Mouse (Mus musculus) cerebellum, adult (tissue): ENCODE data around the gene Lrrk1.

Experiments used
- ATAC-seq: cut with Nextera tagmentation; 2 replicates; pipeline ENCODE4 v1.9.2; 2017; ENCODE audit warnings: mild to moderate bottlenecking, moderate library complexity, mixed read lengths; ENCODE audit not compliant: insufficient number of reproducible peaks, low FRiP score, low TSS enrichment

Gene Lrrk1

DNA sequence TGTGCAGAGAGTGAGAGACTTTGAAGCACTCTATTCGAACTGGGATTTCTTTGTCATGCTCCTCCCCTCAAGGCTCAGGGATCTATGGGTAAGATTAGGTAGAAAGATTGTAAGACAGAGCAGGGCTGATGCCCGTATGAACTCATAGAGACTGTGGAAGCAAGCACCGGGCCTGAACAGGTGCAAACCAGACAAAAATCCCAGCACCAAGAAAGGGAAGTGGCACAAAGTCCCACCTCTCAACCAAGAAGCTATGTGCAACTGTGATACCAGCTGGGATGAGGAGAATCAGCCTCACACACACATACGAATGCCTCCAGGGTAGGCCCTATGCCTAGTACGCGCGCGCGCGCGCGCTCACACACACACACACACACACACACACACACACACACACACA lies 2.3 kb downstream of the Lrrk1 start:
- ATAC-seq: no peak

DNA sequence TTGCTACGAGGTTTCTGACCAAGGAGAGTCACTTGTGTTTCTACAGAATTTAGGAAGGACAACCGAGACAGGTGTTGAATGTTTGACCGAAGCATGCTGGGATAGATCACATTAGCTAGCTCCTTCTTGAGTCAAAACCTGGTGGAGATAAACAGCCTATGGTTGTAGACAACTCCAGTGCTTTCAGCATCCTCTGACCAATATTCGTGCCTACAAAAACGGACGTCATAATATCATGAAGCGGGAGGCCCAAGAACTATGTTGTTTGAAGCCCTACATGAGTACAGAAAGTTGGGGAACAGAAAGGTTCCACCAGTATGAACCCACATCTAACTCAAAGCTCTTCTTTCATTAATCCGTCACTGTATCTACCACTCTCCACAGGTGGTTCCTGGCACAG lies 3.3 kb downstream of the Lrrk1 start:
- ATAC-seq: no peak

DNA sequence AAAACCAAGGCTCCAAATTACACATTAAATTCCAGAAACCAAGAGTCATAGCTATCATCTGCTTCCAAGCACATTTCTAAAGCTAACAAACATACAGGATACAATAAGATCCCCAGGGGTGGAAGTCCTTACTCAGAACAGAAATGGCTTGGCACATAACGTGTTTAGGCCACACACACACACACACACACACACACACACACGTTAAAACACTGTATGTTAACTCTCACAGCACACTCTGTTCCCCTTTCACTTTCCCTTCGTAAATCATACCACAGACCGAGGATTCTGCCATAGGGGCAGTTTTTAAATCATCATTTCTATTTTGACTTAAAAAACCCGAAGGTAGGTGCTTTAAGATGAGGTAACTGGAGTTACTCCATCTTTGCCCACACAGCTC lies 3.9 kb downstream of the Lrrk1 start:
- ATAC-seq: no peak

DNA sequence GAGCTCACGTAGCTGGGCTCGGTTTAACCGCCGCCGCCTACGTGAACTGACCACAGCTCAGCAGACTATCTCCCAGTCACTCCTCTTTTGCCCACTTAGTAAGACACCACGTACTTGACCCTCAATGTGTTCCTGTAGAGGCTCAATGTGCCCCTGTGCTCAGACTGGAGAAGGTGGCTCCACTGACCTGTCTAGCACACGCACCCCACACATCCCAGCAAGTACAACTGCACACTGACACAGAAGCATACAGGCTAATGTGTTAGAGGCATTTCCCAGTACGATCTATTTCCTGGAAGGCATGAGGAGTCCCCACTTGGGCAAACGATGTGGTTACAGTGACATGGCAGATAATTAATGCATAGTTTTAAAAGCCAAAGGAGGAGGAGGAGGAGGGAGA lies 11.6 kb downstream of the Lrrk1 start:
- ATAC-seq: no peak

DNA sequence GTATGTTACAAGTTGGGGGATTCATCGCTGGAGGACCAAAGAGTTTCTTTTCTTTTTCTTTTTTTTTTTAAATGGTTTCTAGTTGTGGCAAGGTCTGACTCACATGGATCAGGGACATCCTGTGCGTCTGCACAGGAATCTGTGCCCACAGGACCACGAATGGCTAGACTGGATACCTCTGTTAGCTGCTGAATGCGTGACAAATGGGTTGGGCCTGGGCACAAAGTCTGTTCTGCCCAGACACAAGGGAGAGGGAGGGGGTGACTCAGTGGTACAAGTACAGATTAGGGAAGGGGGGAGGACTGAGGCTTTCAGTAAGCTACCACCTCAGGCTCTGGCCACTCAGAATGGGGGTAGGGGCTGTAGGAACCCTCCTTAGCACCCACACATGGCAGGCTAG lies 12.4 kb downstream of the Lrrk1 start:
- ATAC-seq: no peak

DNA sequence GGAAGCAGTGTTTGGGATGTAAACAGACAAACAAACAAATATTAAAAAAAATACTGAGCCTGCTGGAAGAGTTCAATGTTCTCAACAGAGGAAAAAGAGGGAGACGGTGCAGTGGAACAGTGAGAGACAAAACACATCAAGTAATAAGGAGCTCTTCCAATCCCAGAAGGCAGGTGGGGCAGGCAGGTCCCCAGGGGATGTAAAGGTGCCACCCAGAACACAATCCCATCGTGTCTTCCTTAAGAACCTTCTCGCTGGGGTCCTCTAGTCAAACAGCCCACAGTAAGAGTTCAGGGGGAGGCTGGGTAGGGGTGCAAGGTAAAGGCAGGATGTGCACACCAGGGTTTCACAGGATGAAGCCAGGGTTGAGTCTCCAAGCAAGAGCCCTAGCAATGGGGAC lies 14.8 kb downstream of the Lrrk1 start:
- no peak for ATAC-seq

DNA sequence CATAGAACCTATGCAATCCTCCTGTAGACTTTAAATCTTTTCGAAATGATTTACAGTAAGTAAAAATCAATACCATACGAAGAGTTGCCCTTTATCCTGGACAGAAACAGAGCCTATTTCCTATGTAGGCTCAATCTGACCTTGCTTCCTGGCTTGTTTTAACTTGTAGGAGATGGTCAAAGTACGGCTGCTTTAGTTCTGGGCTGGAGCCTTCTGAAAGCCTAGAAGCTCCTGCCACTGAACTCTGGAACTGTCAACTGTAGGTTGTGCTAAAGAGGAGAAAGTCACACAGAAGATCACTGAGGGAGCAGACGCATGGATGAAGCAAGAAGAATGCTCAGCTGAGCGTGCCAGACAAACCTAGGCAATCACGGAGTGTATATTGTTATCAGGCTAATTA lies 17.2 kb downstream of the Lrrk1 start:
- ATAC-seq: no peak

DNA sequence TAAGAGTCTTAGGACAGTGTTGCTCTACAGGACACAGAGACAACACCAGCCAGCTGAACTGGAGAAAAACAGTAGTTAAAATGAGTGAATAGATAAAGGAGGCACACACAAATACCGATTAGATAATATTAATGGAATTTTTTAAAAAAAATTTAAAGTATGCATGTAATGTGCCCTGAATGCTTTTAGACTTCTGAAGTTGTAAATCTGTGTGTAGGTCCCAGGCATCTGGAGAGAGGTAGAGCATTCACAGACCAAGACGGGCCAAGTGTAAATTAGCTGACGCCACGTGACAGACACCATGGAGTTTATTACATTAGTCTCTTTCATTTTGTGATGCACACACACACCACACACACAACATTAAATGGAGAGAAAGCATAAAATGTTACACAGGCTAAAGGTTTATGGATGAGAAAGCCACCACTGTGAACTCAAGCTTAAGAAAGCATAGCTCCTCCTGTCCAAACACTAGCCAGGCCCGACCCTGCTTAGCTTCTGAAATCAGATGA lies 18.2 kb downstream of the Lrrk1 start:
- ATAC-seq: no peak

DNA sequence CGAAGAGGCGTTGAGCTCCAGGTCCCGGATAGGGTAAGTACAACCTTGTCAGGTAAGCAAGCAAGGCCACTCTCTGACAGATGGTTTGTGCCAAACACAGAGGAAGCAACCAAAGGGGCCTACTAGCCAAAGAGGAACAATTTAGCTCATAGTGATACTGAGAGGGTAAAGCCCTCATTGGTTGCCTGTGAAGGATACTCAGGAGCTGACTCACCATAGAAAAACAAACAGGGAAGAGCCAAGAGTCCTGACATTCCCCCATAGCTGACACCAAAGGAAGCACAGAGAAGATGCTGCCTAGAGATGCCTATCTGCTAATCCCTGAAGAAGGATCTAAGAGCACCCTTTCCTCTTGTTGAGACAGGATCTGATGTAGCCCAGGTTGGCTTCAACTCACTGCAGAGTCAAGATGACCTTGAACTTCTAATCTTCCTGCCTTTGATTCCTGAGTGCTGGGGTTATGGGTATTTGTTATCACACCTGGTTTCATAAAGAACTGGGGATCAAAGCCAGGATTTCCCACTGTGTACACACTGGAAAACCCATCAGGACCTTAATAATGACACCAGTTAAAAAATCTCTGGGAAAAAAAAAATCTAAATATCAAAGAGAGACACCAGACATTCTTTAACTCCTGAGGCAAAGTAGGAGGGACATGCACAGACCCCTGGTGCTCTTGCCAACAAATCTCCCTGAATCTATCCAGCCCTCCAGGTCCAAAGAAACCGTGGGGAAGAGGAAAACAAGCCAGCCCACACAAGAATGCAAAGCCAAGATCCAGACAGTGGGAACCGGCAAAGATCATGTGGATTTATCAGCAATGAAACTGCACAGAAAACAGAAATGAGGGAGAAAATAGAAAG lies 18.8 kb downstream of the Lrrk1 start:
- ATAC-seq: no peak

DNA sequence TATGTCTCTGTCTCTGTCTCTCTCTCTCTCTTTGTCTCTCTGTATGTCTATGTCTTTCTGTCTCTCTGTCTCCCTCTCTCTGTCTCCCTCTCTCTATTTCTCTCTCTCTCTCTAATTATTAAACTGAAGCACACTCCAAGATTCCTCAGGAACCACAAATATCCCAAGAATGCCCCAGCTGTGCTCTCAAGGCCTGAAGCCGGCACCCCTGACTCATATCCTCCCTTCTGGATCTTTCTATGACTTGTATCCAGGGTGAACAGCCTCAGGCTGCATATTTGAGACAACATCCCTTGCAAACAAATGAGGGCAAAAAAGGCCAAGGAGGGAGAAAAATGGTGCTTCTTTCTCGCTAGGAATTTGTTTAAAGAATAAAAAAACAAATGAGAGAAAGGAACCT lies 22.2 kb downstream of the Lrrk1 start, which contains the start of gene Gm10974:
Gm10974 (plus strand) TSS at position 2 of the 400 bp plus-strand sequence.
- ATAC-seq: no peak

DNA sequence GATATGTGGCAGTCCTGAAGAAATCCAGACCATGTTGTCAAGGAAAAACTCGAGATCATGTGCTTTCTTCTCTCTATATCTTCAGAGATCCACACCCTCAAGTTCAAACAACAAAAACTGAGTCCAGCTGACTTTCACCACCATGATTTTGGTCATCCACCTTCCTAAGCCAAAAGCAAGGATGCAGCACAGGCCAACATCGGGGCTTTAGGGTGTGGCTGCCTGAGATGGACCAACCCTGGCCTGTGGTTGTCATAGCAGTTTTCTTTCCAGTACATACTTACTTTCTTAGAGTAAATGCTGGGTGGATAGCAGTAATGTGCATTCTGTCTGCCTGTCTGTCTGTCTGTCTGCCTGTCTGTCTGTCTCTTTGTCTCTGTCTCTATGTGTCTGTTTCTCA lies 22.7 kb downstream of the Lrrk1 start:
- no peak for ATAC-seq

DNA sequence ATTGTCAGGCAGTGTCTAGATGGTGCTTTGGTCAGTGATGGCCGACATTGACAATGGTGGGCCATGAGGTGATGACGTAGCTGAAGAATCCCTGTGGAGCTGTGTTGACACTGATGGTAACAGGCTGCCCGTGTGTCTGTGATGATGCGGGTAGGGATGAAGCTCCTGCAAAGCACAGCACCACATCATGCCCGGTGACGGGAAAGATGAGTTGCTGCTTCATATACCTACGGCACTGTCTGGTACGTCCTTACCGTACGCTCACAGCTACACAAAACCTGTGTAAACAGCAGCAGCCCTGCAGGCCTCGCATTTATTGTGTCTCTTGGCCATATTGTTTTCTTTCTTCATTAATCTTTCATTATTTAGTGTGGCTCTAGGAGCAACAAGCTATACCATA lies 23.7 kb downstream of the Lrrk1 start:
- no peak for ATAC-seq

DNA sequence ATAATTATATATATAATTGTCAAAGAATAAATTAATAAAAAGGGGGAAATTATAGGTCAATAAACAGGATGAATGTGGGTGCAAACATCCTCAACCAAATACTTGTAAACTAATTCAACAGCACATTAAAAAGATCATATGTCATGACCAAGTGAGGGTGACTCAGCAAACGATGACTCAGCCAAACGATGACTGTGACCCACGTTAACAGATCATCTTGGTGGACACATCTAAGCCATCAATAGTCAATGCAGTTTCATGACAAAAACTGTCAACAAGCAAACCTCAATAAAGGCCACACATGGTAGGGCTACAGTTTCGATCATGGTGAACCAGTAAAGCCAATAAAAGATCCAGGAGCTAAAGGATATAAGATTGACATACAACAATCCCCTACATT lies 29.1 kb downstream of the Lrrk1 start:
- ATAC-seq: no peak

DNA sequence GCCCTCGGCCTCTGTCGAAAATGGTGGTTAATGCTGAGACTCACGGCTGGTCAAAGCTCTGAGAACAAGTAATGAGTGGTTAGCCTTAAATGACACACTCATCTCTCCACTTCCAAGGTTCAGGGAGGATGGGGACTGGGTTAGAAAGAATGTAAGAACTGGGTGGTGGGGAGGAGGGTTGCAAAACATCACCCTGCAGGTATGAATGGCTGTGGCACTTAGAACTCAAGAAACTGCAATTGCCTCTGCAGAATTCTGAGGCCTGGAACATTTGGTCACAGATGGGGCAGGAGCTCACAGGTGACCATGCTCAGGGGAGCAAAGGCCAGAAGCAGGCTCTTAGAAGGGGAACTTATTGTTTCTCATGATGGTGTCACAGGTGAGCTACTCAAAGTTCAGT lies 29.7 kb downstream of the Lrrk1 start:
- ATAC-seq: no peak

DNA sequence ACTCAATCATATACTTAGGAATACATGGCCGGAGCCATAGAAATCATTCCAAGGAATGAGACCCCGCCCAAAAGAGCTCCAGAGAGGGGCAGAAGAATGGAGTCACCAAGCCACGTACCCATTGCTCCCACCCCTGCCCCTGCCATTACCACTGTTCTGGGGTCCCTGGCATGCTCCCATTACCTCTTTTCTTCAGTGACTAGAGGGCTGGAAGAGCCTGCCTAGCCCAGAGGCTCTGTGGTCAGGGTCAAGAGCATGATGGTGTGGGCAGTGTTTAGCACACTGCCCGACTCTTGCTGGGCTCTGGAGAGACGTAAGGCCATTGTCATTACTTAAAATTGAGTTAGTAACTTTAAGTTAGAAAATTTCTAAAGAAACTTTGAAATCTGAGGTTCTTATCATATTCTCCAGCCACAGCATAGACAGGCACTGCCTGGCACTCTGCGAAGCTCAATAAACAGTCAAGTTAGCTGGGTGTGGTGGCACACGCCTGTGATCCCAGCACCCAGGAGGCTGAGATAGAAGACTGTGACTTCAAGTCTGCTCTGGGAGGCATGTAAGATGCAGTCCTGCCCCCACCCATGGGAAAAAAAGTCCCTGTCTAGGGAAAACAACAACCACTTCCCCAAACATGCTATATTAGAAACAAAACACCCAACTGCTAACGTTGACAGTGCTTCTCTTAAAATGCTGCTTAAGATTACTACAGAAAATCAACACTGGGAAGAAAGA lies 32.2 kb downstream of the Lrrk1 start:
- no peak for ATAC-seq

DNA sequence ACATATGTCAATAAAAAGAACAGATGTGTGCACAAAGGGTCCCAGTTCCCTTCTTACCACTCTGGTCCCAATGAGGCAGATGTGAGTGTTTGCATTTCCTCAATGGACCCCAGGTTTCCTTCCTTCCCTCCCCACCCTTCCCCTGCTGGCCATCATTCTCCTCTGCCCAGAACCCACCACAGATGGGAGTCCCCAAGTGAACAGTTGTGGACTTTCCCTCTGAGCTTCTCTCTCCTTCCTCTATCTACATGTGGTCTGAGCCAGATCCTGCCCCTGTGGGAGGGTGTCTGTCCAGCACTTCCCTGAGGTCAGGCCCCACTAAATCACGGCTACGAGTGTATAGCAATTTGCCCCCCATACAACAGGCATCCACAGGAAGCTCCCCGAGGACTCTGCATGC lies 33.2 kb downstream of the Lrrk1 start:
- no peak for ATAC-seq

DNA sequence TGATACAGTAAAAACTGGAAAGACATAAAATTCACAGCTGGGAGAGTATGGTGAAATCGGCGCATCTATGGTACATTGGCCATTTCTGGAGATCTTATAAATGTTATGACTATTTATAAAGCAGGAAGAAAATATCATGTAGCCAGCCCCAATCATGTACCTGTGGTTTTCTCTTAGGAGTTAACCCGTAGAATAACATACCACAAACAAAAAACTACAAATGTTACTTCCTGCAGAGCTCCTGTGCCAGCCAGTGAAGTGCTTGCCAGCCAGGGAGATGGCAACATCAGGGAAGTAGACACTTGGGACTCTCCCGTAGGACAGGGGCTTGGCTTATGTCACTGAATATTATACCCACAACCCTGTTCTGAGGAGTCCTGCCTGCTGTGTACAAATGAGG lies 37.1 kb downstream of the Lrrk1 start:
- no peak for ATAC-seq

DNA sequence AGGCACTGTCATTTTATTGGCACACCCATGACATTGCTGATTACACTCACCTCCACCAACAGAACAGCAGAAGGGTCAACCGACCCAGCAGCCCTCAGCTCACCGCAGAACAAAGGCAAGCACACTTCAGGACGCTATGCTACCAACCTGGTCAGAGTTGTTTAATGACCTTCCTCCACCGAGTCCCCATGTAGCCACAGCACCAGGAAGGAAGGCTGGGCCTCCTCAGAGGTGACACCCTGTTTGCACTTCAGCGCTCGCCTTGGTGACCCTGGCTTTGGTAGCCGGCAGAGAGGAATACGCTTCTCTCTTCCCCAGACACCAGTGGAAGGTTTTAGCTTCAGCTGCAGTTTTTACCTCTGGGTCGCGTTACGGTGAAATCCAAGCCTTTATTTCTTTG lies 38.5 kb downstream of the Lrrk1 start:
- no peak for ATAC-seq

DNA sequence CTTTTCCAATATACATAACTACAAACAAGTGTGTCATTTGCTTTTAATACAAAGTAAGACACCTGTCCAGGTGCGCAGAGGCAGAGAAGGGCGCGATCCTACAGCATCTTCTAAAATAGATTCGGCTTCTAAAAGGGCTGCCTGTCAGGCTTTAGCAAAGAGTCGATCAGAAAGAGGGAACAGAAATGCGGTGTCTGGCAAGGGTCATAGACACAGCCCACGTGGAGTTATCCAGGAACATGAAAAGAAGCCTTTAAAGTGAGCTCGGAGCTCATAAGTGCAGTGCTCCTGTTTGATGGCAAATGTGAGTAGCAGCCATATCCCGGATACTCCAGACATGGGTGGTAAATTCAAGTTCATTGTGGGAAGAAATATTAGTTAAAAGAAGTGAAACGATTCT lies 39.6 kb downstream of the Lrrk1 start:
- no peak for ATAC-seq

DNA sequence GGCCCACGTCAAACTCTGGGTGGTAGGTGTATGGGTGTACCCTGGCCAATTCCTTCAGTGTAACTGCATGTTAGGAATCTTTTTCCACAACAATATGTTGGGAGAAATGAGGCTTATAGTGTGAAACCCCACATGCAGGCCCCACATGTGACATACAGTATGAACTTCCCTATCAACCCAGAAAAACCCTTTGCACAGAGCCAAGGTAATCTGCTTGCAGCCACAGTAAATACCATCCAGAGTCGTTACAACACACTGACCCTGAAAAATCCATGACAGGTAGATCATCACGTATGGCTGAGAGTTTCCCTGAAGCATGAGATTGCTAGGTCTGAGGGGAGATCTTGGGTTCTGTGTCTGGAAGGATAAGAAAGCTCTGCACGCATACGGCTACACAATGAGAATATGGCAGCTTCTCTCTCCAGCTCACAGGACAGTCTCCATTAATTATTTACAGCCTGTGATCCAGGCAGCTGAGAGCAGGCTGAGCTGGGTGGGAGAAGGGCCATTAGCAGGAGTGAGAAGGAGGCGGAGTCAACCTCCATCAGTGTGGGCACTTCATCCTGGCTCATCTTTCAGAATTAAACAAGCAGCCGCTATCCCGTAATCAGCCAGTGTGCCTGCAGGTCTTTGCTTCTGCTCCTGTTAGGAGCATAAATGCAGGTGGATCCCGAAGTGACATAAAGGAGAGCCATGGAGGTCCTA lies 41.0 kb downstream of the Lrrk1 start:
- ATAC-seq: no peak

DNA sequence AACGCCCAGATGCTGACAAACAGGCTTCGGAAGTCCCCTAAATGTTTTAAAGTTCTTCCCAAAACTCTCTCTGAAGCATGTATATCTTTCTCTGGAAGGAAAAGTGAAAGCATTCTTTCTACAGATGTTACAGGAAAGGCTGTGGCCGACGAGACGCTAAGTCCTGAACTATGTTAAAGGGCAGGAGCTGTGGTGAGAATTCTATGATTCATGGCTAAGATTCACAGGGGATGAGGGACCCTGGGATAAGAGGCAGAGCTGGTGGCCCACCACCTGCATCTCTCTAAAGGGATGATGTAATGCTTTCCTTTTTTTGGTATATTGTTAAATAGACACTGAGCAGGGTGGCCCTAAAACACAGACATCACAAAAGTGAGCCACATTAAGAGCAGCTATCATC lies 44.8 kb downstream of the Lrrk1 start:
- ATAC-seq: no peak
